In the genomic region with DNA sequence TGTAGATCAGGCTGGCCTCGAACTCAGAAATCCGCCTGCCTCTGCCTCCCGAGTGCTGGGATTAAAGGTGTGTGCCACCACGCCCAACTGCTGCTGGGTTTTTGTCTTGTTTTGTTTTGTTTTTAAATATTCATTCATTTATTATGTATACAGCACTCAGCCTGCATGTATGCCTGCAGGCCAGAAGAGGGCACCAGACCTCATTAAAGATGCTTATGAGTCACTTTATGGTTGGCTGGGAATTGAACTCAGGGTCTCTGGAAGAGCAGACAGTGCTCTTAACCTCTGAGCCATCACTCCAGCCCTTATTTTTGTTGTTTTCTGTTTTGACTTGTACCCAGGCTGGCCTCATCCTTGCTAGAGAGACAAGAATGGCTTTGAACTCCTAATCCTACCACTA, we compare ENCODE assay signal across 10 mouse cellular contexts. TPM values are rescaled to one million over a fixed set of nuclear protein-coding genes. Genes with fewer than 3 reads are reported as not detected.
DNase-seq lines count a peak whose midpoint lies in the region; ATAC-seq and TF ChIP-seq lines count a peak whose summit lies in the region.
"Had no signal": no experiment of that assay in that cellular context is flagged by ENCODE, and none has a peak within 500 bp of the region (broad histone marks: within the 10 kb centered on the region; RNA-seq: fewer than 3 reads in every experiment).

No protein-coding gene starts in this region.

- H3K27me3 ChIP-seq in heart, postnatal 0 days (ENCODE audit: control insufficient read depth, insufficient read depth, low read length): no peaks in the 10 kb centered on the region
- no peaks in the 10 kb centered on the region for H3K27me3 ChIP-seq in MEL (ENCODE audit: control insufficient read depth in 1 of 2, insufficient read depth in 2 of 2, low read length in 2 of 2)
- H3K27me3 ChIP-seq in lung, postnatal 0 days (replicated peaks; ENCODE audit: insufficient read depth, low read length): no peaks in the 10 kb centered on the region
- H3K27me3 ChIP-seq in neural tube, embryonic 15.5 days (replicated peaks): no peaks in the 10 kb centered on the region
- no peaks in the 10 kb centered on the region for H3K27me3 ChIP-seq in midbrain, embryonic 11.5 days (ENCODE audit: control insufficient read depth, insufficient read depth, low read length)
- H3K27me3 ChIP-seq: midbrain, embryonic 12.5 days had no signal

- no peak overlapping the region for H3K4me3 ChIP-seq in heart, postnatal 0 days (ENCODE audit: low read depth, low read length)
- no peak overlapping the region for H3K4me3 ChIP-seq in MEL (ENCODE audit: control insufficient read depth in 1 of 2, insufficient read depth in 1 of 2, low read depth in 2 of 2, low read length in 2 of 2)
- H3K4me3 ChIP-seq in lung, postnatal 0 days (ENCODE audit: low read depth, low read length): no peak overlapping the region
- H3K4me3 ChIP-seq in neural tube, embryonic 15.5 days (replicated peaks): no peak overlapping the region
- H3K4me3 ChIP-seq in midbrain, embryonic 11.5 days (ENCODE audit: low read depth, low read length): no peak overlapping the region
- H3K4me3 ChIP-seq: midbrain, embryonic 12.5 days had no signal

- H3K4me2 ChIP-seq in heart, postnatal 0 days (ENCODE audit: low read depth, low read length): no peak overlapping the region
- no peak overlapping the region for H3K4me2 ChIP-seq in lung, postnatal 0 days (replicated peaks; ENCODE audit: low read depth, low read length)
- H3K4me2 ChIP-seq in neural tube, embryonic 15.5 days: no peak overlapping the region
- H3K4me2 ChIP-seq in midbrain, embryonic 11.5 days: no peak overlapping the region
- H3K4me2 ChIP-seq: midbrain, embryonic 12.5 days had no signal

- H3K27ac ChIP-seq in heart, postnatal 0 days (ENCODE audit: low read depth): no peak overlapping the region
- H3K27ac ChIP-seq in MEL (ENCODE audit: control insufficient read depth, low read depth, low read length): no peak overlapping the region
- H3K27ac ChIP-seq in lung, postnatal 0 days (ENCODE audit: low read length): no peak overlapping the region
- H3K27ac ChIP-seq in neural tube, embryonic 15.5 days (replicated peaks): no peak overlapping the region
- no peak overlapping the region for H3K27ac ChIP-seq in midbrain, embryonic 11.5 days (ENCODE audit: low read depth, low read length)

- ATAC-seq in heart, postnatal 0 days (ENCODE audit: insufficient read depth, low read depth): no peak
- ATAC-seq in lung, postnatal 0 days: no peak
- ATAC-seq in neural tube, embryonic 15.5 days (ENCODE audit: low FRiP score): no peak
- ATAC-seq in granulocyte monocyte progenitor cell, adult 5-6 weeks (replicated peaks; ENCODE audit: poor library complexity, severe bottlenecking): no peak
- no peak for ATAC-seq in midbrain, embryonic 11.5 days (ENCODE audit: low FRiP score)

- no peak for DNase-seq in heart, postnatal 0 days (ENCODE audit: low spot score)
- DNase-seq in heart, postnatal 36 days: no peak
- DNase-seq in 3T3-L1 (ENCODE audit: low read depth, low spot score): peak; percentile 59
- peak; percentile 78 for DNase-seq in MEL (ENCODE audit: low read depth, low spot score)
- DNase-seq in lung, postnatal 0 days (ENCODE audit: low spot score): peak; percentile 36
- no peak for DNase-seq in midbrain, embryonic 11.5 days (ENCODE audit: low spot score, missing footprints)

- intact Hi-C loops in heart, postnatal 36 days (cut with DNase I): no loop called here

- peaks cover 2% of the 10 kb centered on the region; the same call in 1 of the 2 replicates for H3K79me2 ChIP-seq in MEL (ENCODE audit: control insufficient read depth, insufficient read depth, low read length, poor library complexity)

- peaks cover 21% of the 10 kb centered on the region for H3K36me3 ChIP-seq in heart, postnatal 0 days (replicated peaks; ENCODE audit: control insufficient read depth, insufficient read depth, low read length)
- H3K36me3 ChIP-seq in MEL (ENCODE audit: control insufficient read depth in 1 of 2, insufficient read depth in 2 of 2, low read length in 2 of 2): peaks cover 0 to 3% of the 10 kb centered on the region in 2 experiments; a peak in 1 of 4 replicates
- no peaks in the 10 kb centered on the region for H3K36me3 ChIP-seq in lung, postnatal 0 days (ENCODE audit: insufficient read depth, low read length)
- H3K36me3 ChIP-seq in neural tube, embryonic 15.5 days: peaks cover 21% of the 10 kb centered on the region
- peaks cover 2% of the 10 kb centered on the region; the same call in 1 of the 2 replicates for H3K36me3 ChIP-seq in midbrain, embryonic 11.5 days (ENCODE audit: control insufficient read depth, insufficient read depth, low read length)

- H3K9me3 ChIP-seq in heart, postnatal 0 days (replicated peaks; ENCODE audit: control insufficient read depth, low read length): no peaks in the 10 kb centered on the region
- no peaks in the 10 kb centered on the region for H3K9me3 ChIP-seq in MEL (replicated peaks; ENCODE audit: insufficient read depth, low read length)
- no peaks in the 10 kb centered on the region for H3K9me3 ChIP-seq in lung, postnatal 0 days (ENCODE audit: low read length)
- H3K9me3 ChIP-seq in neural tube, embryonic 15.5 days (replicated peaks): no peaks in the 10 kb centered on the region
- no peaks in the 10 kb centered on the region for H3K9me3 ChIP-seq in midbrain, embryonic 11.5 days (ENCODE audit: control insufficient read depth, low read length)
- H3K9me3 ChIP-seq: midbrain, embryonic 12.5 days had no signal

- TF ChIP-seq RAD21 in MEL (IDR thresholded peaks at IDR 0.05; ENCODE audit: low read depth, low read length): peak; percentile 52

- TF ChIP-seq CTCF in heart, postnatal 0 days (IDR thresholded peaks at IDR 0.05; ENCODE audit: low read depth): peak; percentile 45
- peak; percentile 50 to 72 (median 68); a peak in 5 of 6 replicates for TF ChIP-seq CTCF in MEL (IDR thresholded peaks at IDR 0.05 in 2 of 3, conservative IDR thresholded peaks at IDR 0.05 in 1 of 3; ENCODE audit: control insufficient read depth in 1 of 3, insufficient read depth in 1 of 3, low read depth in 2 of 3, low read length in 3 of 3, poor library complexity in 1 of 3, severe bottlenecking in 1 of 3)
- peak; percentile 72 for TF ChIP-seq CTCF in lung, postnatal 0 days (IDR thresholded peaks at IDR 0.05)

- no peaks in the 10 kb centered on the region for H3K4me1 ChIP-seq in heart, postnatal 0 days (ENCODE audit: control insufficient read depth, insufficient read depth)
- peaks cover 0 to 5% of the 10 kb centered on the region in 2 experiments; a peak in 2 of 4 replicates for H3K4me1 ChIP-seq in MEL (ENCODE audit: control insufficient read depth in 1 of 2, insufficient read depth in 2 of 2, low read length in 2 of 2)
- no peaks in the 10 kb centered on the region for H3K4me1 ChIP-seq in lung, postnatal 0 days (ENCODE audit: insufficient read depth, low read depth, low read length)
- H3K4me1 ChIP-seq in neural tube, embryonic 15.5 days: peaks cover 7% of the 10 kb centered on the region; the same call in 1 of the 2 replicates
- H3K4me1 ChIP-seq in midbrain, embryonic 11.5 days (ENCODE audit: control insufficient read depth, insufficient read depth, low read length): peaks cover 2% of the 10 kb centered on the region; the same call in 1 of the 2 replicates

- no peak for TF ChIP-seq POLR2A in MEL (IDR thresholded peaks at IDR 0.05; ENCODE audit: control insufficient read depth in 1 of 2, insufficient read depth in 1 of 2, low read depth in 1 of 2, low read length in 2 of 2, poor library complexity in 1 of 2)

- 84% methylated on average over 4 of the region's 4 CpGs for WGBS in heart, postnatal 0 days
- 87% methylated on average over 4 of the region's 4 CpGs for whole genome bisulfite sequencing in lung, postnatal 0 days
- WGBS in neural tube, embryonic 15.5 days: 82% methylated on average over 4 of the region's 4 CpGs
- WGBS in midbrain, embryonic 11.5 days: 76% methylated on average over 4 of the region's 4 CpGs

- TF ChIP-seq EP300 in heart, postnatal 0 days (IDR thresholded peaks at IDR 0.05; ENCODE audit: low read depth): no peak
- no peak for TF ChIP-seq EP300 in MEL (IDR thresholded peaks at IDR 0.05; ENCODE audit: low read depth in 1 of 2, low read length in 2 of 2)
- no peak for TF ChIP-seq EP300 in lung, postnatal 0 days (IDR thresholded peaks at IDR 0.05)

- no peak overlapping the region for H3K9ac ChIP-seq in heart, postnatal 0 days (replicated peaks; ENCODE audit: low read depth, low read length)
- H3K9ac ChIP-seq in MEL (ENCODE audit: control insufficient read depth, low read depth, low read length, poor library complexity, severe bottlenecking): no peak overlapping the region
- no peak overlapping the region for H3K9ac ChIP-seq in lung, postnatal 0 days (replicated peaks; ENCODE audit: low read depth)
- H3K9ac ChIP-seq in neural tube, embryonic 15.5 days (replicated peaks): no peak overlapping the region
- no peak overlapping the region for H3K9ac ChIP-seq in midbrain, embryonic 11.5 days (ENCODE audit: low read length)
- H3K9ac ChIP-seq: midbrain, embryonic 12.5 days had no signal

RNA-seq across cellular contexts. Expression of gene 4931414P19Rik, which starts 4.2 kb away (rescaled TPM):
- 5.3 and 12.4 TPM in 2 replicates for total RNA-seq in heart, postnatal 0 days (2014; rRNA removed; ENCODE audit: low replicate concordance)
- 3.3 and 4.0 TPM in 2 replicates for polyA plus RNA-seq in heart, postnatal 0 days (2015; fragmentation: Nextera tagmentation; extraction: Ambion mirVana)
- 1 to 10 TPM; 4.0 to 5.9 TPM for total RNA-seq in heart, postnatal 36 days (2021)
- total RNA-seq in MEL (2012; rRNA removed): 1.9 and 2.1 TPM in 2 replicates
- 1 to 10 TPM in 1 of 2 experiments, not detected in 1; 4.8 TPM for polyA plus RNA-seq in MEL (2012; ENCODE audit: insufficient read depth in 1 of 2, insufficient read length in 2 of 2, low read depth in 1 of 2, low replicate concordance in 2 of 2, missing spikeins in 1 of 2)
- 3.8 and 6.2 TPM in 2 replicates for polyA plus RNA-seq in lung, postnatal 0 days (2015; fragmentation: Nextera tagmentation; extraction: Ambion mirVana)
- polyA plus RNA-seq in neural tube, embryonic 15.5 days (2015; fragmentation: Nextera tagmentation; extraction: Ambion mirVana): 4.4 and 6.5 TPM in 2 replicates
- 5.8 and 9.9 TPM in 2 replicates for total RNA-seq in granulocyte monocyte progenitor cell, adult 5-6 weeks (2014; fragmentation: Nextera tagmentation)
- total RNA-seq in granulocyte monocyte progenitor cell, adult 5-6 weeks (2017): 3.6 and 4.3 TPM in 2 replicates
- polyA plus RNA-seq in midbrain, embryonic 11.5 days (2014; fragmentation: Nextera tagmentation; extraction: Ambion mirVana): 5.9 and 8.5 TPM in 2 replicates

RNA-seq across cellular contexts. Expression of gene Psmb5, which starts 7.9 kb away (rescaled TPM):
- 207 TPM in 2 replicates for total RNA-seq in heart, postnatal 0 days (2014; rRNA removed; ENCODE audit: low replicate concordance)
- polyA plus RNA-seq in heart, postnatal 0 days (2015; fragmentation: Nextera tagmentation; extraction: Ambion mirVana): 342 and 350 TPM in 2 replicates
- 100 to 1,000 TPM; 185 to 191 TPM for total RNA-seq in heart, postnatal 36 days (2021)
- total RNA-seq in MEL (2012; rRNA removed): 305 and 327 TPM in 2 replicates
- polyA plus RNA-seq in MEL (2012; ENCODE audit: insufficient read depth in 1 of 2, insufficient read length in 2 of 2, low read depth in 1 of 2, low replicate concordance in 2 of 2, missing spikeins in 1 of 2): 100 to 1,000 TPM; 318 to 546 TPM
- 231 and 251 TPM in 2 replicates for polyA plus RNA-seq in lung, postnatal 0 days (2015; fragmentation: Nextera tagmentation; extraction: Ambion mirVana)
- polyA plus RNA-seq in neural tube, embryonic 15.5 days (2015; fragmentation: Nextera tagmentation; extraction: Ambion mirVana): 446 and 448 TPM in 2 replicates
- total RNA-seq in granulocyte monocyte progenitor cell, adult 5-6 weeks (2014; fragmentation: Nextera tagmentation): 237 and 287 TPM in 2 replicates
- 63.3 and 69.9 TPM in 2 replicates for total RNA-seq in granulocyte monocyte progenitor cell, adult 5-6 weeks (2017)
- polyA plus RNA-seq in midbrain, embryonic 11.5 days (2014; fragmentation: Nextera tagmentation; extraction: Ambion mirVana): 396 and 453 TPM in 2 replicates

RNA-seq across cellular contexts. Expression of gene Psmb11, which starts 11.3 kb away (rescaled TPM):
- not detected in 2 replicates for total RNA-seq in heart, postnatal 0 days (2014; rRNA removed; ENCODE audit: low replicate concordance)
- not detected in 2 replicates for polyA plus RNA-seq in heart, postnatal 0 days (2015; fragmentation: Nextera tagmentation; extraction: Ambion mirVana)
- total RNA-seq in heart, postnatal 36 days (2021): not detected
- total RNA-seq in MEL (2012; rRNA removed): not detected in 2 replicates
- under 1 TPM in 1 of 2 experiments, not detected in 1; 0.06 TPM for polyA plus RNA-seq in MEL (2012; ENCODE audit: insufficient read depth in 1 of 2, insufficient read length in 2 of 2, low read depth in 1 of 2, low replicate concordance in 2 of 2, missing spikeins in 1 of 2)
- 0.04 TPM in 1 of 2 replicates, not detected in the other for polyA plus RNA-seq in lung, postnatal 0 days (2015; fragmentation: Nextera tagmentation; extraction: Ambion mirVana)
- polyA plus RNA-seq in neural tube, embryonic 15.5 days (2015; fragmentation: Nextera tagmentation; extraction: Ambion mirVana): 0.04 and 27.8 TPM in 2 replicates
- total RNA-seq in granulocyte monocyte progenitor cell, adult 5-6 weeks (2014; fragmentation: Nextera tagmentation): 0.09 TPM in 1 of 2 replicates, not detected in the other
- total RNA-seq in granulocyte monocyte progenitor cell, adult 5-6 weeks (2017): not detected in 2 replicates
- polyA plus RNA-seq in midbrain, embryonic 11.5 days (2014; fragmentation: Nextera tagmentation; extraction: Ambion mirVana): 0.04 TPM in 1 of 2 replicates, not detected in the other
- total RNA-seq: adrenal gland, postnatal 36 days had no signal
- polyA plus RNA-seq: midbrain, embryonic 12.5 days had no signal

RNA-seq across cellular contexts. Expression of gene Gm17606, which starts 30.8 kb away (rescaled TPM):
- total RNA-seq in heart, postnatal 0 days (2014; rRNA removed; ENCODE audit: low replicate concordance): not detected in 2 replicates
- not detected in 2 replicates for polyA plus RNA-seq in heart, postnatal 0 days (2015; fragmentation: Nextera tagmentation; extraction: Ambion mirVana)
- total RNA-seq in heart, postnatal 36 days (2021): not detected
- total RNA-seq in MEL (2012; rRNA removed): not detected in 2 replicates
- under 1 TPM in 1 of 2 experiments, not detected in 1; 0.99 TPM for polyA plus RNA-seq in MEL (2012; ENCODE audit: insufficient read depth in 1 of 2, insufficient read length in 2 of 2, low read depth in 1 of 2, low replicate concordance in 2 of 2, missing spikeins in 1 of 2)
- polyA plus RNA-seq in lung, postnatal 0 days (2015; fragmentation: Nextera tagmentation; extraction: Ambion mirVana): not detected in 2 replicates
- polyA plus RNA-seq in neural tube, embryonic 15.5 days (2015; fragmentation: Nextera tagmentation; extraction: Ambion mirVana): not detected in 2 replicates
- not detected in 2 replicates for total RNA-seq in granulocyte monocyte progenitor cell, adult 5-6 weeks (2014; fragmentation: Nextera tagmentation)
- not detected in 2 replicates for total RNA-seq in granulocyte monocyte progenitor cell, adult 5-6 weeks (2017)
- polyA plus RNA-seq in midbrain, embryonic 11.5 days (2014; fragmentation: Nextera tagmentation; extraction: Ambion mirVana): not detected in 2 replicates
- total RNA-seq: adrenal gland, postnatal 36 days had no signal
- polyA plus RNA-seq: midbrain, embryonic 12.5 days had no signal

RNA-seq across cellular contexts. Expression of gene Cdh24, which starts 31.2 kb away (rescaled TPM):
- total RNA-seq in heart, postnatal 0 days (2014; rRNA removed; ENCODE audit: low replicate concordance): 6.2 and 7.0 TPM in 2 replicates
- polyA plus RNA-seq in heart, postnatal 0 days (2015; fragmentation: Nextera tagmentation; extraction: Ambion mirVana): 0.41 and 0.47 TPM in 2 replicates
- total RNA-seq in heart, postnatal 36 days (2021): under 1 TPM; 0.27 to 0.44 TPM
- total RNA-seq in MEL (2012; rRNA removed): 0.89 and 0.92 TPM in 2 replicates
- 1 to 10 TPM in 1 of 2 experiments, not detected in 1; 5.8 TPM for polyA plus RNA-seq in MEL (2012; ENCODE audit: insufficient read depth in 1 of 2, insufficient read length in 2 of 2, low read depth in 1 of 2, low replicate concordance in 2 of 2, missing spikeins in 1 of 2)
- 0.32 and 0.50 TPM in 2 replicates for polyA plus RNA-seq in lung, postnatal 0 days (2015; fragmentation: Nextera tagmentation; extraction: Ambion mirVana)
- polyA plus RNA-seq in neural tube, embryonic 15.5 days (2015; fragmentation: Nextera tagmentation; extraction: Ambion mirVana): 13.2 and 14.0 TPM in 2 replicates
- total RNA-seq in granulocyte monocyte progenitor cell, adult 5-6 weeks (2014; fragmentation: Nextera tagmentation): 0.54 and 1.4 TPM in 2 replicates
- total RNA-seq in granulocyte monocyte progenitor cell, adult 5-6 weeks (2017): 0.39 and 0.41 TPM in 2 replicates
- 5.8 and 6.9 TPM in 2 replicates for polyA plus RNA-seq in midbrain, embryonic 11.5 days (2014; fragmentation: Nextera tagmentation; extraction: Ambion mirVana)

Comparison
In these comparisons a context has a peak if more than half of its experiments do, and no peak if none do; other contexts are left out.
1. DNase-seq: peak in 3T3-L1 (single experiment), MEL (single experiment) and lung, postnatal 0 days (single experiment); none in heart, postnatal 0 days (single experiment), heart, postnatal 36 days (0 of 2) and midbrain, embryonic 11.5 days (single experiment).
2. Peak in every context shown above with its lines, with median percentiles within 50 percentile points of each other: CTCF ChIP-seq.